Mouse (Mus musculus) v-Abl transformed pro-B cells (cell line): ENCODE measurements around the gene Nfib.

Experiments
- in situ Hi-C, 2 experiments: fragments of 400-800 bp; cut with MboI; formaldehyde crosslinking; loops; one replicate each; pipeline ENCODE4 v1.15.1; 2025; ENCODE audit not compliant: unreplicated experiment in 2 of 2

The Nfib gene

DNA sequence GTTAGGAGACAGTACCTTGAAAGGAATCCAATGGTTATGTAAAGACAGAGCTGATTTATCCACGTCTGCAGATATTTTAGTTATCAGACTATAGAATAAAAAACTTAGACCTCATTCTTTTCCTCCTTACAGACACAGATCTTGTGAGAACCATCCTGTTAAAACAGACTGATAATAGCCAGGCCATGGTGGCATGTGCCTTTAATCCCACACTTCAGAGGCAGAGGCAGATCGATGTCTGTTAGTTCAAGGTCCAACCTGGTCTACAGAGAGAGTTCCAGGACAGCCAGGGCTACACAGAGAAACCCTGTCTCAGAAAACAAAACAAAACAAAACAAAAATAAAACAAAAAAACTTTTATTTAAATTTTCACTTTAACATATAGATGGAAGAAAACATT lies 264.9 kb downstream of the Nfib start:
- in situ Hi-C loops: no loop called here

DNA sequence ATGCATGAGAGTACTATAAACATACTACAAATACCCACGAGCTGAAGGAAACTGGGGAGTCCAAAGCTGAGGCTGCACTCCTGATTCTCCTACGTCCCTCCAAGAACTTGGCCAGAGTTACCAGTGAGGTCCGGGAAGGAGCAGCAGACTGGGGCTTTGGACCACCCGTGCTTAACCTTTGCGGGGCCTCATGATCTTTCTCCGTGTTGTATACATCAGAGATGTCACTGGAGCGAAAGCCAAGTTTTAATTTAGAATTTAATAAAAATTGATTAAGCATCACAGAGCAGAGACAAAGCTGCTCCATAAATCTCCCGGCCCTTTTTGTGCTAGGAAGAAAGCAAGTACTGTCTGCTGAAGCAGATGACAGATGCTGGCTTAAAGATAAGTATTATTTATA lies 265.7 kb downstream of the Nfib start:
- in situ Hi-C loops: no loop called here

DNA sequence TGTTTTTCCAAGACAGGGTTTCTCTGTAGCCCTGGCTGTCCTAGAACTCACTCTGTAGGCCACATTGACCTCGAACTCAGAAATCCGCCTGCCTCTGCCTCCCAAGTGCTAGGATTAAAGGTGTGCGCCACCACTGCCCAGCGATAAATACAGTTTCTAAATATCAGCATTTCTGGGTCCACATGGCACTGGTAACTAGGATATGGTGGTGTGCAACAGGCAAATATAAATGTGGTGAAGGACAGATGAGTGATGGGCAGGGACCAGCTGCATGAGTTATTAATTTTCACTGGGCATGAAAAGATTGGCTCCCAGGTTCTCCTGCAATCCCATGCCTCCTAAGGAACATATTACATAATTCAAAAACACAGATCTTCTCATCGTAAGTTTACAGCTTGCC lies 266.9 kb downstream of the Nfib start:
- in situ Hi-C loops: no loop called here

DNA sequence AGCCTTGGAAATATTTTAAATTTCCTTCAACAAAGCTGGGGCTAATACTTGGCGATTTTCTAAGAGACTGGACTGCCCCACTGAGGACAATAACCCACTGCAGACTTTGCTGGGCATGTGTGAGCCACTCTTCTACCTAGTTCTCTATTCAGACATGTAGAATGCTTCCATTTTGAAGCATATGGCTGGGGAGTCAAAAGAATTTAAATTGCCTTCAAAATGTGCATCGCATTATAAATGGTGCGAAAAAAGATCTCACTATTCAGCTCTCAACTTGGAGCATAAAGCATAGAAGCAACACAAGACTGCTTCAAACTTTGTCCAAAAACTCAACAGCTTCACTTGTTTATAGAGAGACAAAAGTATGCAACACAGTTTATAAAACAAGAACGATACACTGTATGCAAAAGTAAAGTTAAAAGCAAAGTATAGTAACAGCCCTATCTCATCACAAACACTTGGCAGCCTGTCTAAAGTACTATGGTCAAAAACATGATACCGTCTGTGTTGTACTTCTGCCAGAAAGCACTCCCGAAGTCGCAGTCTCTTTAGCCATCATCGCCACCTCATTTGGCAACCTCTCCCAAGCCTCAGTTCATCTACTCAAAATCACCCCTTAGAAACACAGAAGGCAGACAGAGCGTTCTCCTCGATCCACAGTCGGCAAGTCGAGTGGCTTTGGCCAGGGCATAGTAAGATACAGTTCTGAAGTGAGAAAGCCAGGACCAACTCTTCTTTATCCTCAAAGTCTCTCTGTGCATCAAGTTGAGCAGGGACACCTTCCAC lies 267.8 kb downstream of the Nfib start:
- in situ Hi-C loops: no loop called here

DNA sequence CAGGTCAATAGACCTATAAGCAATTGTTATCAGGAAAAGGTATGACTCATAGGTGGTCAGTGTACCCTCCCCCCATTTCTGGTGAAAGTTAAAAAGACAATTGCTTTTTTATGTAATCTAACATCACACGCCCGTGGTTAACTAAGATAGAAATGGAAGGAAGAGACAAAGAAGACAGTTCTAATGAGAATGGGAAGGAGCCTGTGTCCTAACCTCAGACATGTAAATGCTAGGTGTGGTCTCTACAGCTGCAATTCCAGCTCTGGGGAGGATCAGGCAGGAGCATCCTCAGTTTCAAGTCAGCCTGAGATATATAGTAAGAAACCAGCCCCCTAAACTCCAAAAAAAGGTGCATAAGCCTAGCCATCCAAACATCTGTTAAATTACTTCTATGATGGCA lies 268.9 kb downstream of the Nfib start:
- in situ Hi-C loops: no loop called here

DNA sequence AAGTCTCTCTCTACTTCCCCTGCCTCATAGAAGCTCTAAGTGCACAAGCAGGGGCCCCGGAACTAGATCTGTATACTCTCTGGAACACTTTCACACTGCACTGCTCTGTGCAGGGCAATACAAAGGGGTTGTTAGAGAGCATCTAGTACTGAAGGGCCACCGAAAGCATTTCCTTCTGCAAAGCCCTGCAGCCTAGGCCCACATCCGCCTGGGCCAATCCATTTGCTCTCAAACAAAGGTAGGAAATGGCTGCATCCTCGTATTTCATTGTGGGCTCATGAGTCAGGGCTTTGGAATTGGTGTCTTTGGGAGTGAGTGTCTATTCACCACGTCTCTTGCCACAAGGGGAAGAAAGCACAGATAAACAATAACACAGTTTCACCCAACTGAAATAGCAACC lies 269.8 kb downstream of the Nfib start:
- in situ Hi-C loops: no loop called here

DNA sequence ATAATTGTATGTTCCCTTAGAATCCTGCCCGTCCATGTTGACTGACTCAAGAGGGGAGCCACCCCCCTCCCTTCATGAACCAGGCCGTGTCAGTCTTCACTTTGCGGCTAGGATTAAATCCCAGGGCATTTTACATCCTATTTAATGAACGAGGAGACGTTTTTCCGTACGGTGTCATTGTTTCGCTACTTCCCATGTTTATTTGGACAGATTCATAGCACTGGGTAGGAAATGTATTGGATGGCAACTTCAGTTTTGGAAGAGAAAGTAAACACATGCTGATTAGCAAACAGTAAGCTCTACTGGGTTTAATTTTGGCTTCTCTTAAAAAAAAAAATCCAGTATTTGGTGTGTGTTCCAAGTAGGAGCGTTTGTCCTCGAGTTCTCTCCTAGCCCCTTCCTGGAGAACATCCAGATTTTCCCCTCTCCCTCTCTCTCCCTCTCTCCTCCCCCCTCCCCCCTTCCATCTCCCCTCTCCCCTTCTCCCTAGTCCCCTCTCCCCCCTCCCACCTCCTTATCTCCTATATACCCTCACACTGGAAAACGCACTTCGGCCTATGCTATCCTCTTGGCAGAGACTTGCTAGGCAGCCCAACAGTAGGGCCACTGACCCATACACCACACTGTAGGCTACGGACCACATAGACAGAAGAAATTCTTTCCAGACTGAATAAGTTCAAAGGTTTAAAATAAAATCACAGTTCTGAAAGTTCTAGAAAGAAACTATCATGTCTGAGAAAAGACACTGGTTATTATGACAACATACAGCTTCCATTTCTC lies 271.4 kb downstream of the Nfib start:
- in situ Hi-C loops: no loop called here

DNA sequence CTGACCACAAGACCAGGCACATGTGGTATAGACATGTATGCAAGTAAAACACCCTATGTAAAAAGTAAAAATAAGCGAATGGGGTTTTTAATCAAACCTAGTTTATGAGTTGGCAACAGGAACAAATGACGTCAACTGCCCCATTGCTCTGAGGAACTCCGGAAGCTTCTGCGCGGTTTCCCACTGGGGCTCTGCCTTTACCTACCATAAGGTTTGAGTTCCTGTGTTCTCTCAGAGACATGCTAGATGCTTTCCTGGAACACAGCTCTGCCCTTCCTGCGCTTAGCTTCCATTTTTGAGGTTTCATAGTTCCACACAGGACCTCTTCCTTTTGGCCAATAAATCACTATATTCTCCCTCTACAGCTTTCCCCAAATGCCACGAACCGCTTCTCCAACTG lies 273.7 kb downstream of the Nfib start:
- in situ Hi-C loops: no loop called here

DNA sequence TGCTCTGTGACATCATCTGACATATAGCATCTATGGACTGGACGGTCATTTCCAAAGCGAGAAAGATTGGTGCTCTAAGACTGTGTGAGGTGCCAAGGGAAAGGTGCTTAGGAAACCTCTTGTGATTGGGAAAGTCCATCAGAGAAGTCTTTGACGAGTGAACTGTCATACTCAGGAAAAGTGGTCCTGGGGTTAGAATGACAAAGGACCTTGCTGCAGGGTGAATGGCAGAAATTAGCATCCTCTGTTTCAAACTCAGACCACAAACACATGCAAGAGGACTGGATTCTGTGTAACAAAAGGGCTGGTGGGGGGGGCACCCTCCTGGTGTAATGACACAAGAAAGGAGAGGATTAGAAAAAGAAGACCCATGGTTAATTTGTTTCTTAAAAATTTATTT lies 274.7 kb downstream of the Nfib start:
- in situ Hi-C loops: no loop called here

DNA sequence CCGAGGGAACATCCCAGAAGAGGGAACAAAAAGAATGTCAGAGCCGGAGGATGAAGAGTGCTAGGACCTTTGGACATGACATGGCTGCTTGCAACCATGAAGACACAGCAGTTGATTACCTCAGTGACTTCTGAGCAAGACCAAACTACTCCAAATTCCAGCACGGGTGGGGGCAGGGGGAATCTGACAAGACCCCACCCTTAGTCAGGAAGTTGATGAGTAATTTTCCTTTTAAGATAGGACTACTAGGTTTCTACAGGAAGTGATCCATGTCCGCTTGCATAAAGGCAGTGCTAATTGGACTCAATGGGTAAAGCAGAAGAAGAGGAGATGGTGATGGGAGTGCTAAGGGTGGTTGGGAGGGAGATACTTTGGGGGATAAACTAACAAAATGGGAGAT lies 279.3 kb downstream of the Nfib start:
- in situ Hi-C loops: no loop called here

DNA sequence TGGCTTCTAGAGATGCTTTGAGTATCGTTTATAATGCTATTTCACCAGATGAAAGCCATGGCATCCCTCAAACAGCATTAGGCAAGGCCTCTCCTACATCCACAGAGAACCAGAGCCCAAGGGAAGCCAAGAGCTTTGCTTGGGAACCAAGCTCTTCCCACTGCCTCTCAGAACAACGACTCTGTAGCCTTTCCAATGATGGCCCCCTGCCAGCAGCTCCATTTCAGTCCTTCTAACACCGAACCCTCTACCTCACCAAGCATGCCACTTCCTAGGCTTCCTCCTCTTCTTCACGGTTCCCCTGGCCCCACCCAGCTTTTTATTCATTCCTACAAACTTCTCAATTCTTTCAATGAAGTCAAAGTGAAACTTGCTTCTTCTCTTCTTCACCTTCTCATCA lies 287.3 kb downstream of the Nfib start:
- in situ Hi-C loops: no loop called here

DNA sequence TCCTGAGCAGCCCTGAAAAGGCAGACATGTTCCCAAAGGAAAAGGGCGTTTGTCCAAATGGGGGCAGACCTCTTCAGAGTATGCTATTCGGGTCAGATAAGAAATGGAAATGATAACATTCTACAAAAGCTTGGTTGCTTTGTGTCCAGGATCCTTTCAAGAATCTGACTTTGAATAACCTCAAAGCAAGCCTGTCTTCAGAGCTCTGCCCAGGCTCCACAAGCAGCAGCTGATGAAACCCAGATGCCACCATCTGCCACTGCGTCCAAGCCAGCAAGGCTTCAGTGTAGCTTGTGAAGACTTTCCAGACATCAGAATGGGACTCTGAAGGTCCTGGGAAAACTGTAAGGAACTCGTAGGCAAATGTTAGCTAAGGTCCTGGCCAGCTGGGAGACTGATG lies 289.7 kb downstream of the Nfib start:
- in situ Hi-C loops: no loop called here

DNA sequence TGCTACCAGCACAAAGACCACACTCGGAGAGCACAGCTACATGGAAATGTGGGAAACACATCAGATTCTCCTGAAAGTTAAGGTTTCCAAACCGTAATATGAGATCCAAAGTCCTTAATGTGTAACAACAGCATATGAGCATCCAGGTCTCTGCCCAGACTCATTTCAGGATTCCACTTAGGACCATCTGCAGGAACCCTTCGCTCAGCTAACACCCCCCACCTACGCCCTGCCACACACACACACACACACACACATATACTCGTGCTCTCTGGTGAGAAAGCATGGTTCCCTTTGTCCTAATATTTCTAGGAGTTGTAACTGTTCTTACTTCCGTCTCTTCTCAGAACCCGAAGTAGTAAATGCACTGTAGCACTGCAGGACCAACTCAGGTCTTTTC lies 292.9 kb downstream of the Nfib start:
- in situ Hi-C loops: no loop called here

DNA sequence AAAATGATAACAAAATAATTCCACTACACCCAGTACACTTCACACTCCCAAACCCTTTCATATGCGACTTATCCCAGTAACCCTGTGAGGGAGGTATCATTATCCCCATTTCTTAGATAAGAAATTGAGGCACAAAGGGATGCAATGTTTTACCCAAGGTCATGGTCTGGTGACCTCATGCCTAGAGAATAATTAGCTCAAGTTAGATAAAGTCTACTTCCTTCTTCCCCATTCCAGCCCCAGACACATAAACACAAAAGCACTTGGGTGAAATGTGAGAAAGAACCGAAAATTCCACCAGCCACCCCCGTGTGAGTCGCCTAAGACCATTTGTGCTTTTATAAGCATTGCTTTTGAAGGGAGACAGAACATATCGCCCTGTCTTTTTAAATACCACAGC lies 293.6 kb downstream of the Nfib start:
- in situ Hi-C loops: no loop called here

DNA sequence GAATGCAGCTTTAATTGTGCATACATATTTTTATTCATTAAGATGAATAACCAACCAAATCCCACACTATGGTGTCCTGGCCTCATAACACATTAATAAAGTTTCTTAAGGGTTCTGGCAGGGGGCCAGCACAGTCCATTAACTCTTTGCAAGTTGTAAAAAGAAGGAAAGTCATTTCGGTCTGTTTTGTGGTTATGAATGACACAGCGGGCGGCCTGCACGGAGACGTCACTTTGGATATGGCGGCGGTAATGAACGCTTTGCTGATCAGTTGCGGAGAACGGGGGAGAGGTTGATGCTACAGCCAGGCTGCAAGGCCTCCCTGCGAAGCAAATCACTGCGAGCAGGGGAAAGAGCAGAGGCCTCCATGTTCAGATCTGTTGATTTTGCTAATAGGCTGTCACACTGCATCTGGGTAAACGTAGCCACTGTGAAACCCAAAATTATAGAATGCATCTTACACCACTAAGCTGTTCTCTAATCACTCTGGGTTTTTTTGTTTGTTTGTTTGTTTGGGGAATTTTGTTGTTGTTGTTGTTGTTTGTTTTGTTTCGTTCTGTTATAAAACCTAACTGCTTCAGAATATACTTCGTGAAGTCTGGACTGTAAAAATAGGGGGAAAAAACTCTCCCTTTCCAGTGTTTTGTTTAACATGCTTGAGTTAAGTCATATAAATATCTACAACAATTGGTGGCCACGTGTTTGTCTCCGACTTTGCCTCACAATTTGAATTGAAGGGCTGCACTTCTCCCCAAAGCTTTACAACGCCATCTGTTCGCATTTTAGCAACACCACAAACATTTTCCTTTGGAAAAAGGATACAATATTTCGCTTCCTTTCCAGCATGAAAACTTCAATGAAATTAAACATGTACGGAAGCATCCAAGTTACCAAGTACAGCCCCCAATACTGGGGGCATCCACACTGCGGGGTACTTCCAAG lies 296.8 kb downstream of the Nfib start:
- in situ Hi-C loops: no loop called here

DNA sequence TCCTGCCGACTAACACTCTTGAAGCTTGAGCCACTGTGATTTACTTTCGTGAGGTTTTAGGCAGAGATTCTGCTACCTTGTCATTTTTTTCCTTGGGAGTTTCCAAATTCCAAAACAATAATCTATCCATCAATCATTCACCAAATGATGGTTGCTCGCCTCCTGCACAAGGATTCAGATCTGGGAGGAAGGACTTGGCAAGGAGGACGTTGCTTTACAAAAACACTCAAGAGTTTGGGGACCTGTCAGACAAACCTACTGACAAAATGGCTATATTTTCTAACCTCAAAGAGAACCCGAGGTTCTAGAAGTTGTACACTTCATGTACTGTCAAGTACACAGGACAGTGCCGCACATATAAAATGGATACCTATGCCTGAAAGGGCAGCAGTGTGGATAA lies 299.0 kb downstream of the Nfib start:
- in situ Hi-C loops: no loop called here

DNA sequence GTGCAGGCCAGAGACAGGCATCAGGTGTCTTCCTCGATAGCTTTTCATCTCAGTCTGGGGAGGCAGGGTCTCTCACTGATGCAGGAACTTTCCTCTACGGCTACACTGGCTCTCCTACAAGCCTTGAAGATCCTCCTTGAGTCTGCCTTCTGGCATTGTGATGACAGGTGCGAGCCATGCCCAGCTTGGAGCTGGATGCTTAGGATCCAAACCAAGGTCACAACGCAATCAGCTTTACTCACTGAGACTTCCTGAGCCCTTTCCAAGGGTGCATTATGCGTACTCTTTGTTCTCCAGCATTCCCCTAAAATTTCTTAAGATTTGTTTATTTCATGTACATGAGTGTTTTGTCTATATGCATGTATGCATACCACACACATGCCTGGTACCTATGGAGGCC lies 299.8 kb downstream of the Nfib start:
- in situ Hi-C loops: no loop called here

DNA sequence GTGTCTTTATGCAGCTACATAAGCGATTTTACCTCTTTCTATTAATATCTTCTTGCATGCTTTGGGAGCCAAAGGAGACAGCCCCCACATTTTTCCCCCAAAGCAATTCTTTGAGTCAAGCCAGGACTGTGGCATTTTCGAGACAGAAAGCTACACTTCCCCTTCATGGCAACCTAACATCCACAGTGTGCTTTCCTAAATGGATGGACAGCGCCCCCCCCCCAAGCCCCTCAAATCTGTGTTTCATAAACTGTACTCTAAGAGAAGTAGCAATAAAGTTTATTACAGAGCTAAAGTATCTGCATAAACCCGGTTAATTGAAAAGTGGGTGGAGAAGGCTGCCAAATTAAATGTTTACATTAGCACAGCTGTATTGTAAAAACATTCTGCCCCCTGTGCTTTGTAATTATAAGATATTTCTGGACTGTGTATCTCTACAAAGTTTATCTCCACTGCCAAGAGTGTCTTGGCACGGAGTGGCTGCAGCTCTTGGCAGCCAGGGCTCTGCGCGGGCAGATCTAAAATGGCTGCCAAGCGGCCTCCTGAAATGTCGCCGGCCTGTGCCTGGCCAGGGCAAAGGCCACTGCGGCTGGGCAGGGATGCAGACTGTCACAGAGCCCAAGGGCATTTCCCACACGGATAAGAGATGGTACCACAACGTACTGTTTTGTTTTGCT lies 301.4 kb downstream of the Nfib start:
- in situ Hi-C loops: no loop called here

DNA sequence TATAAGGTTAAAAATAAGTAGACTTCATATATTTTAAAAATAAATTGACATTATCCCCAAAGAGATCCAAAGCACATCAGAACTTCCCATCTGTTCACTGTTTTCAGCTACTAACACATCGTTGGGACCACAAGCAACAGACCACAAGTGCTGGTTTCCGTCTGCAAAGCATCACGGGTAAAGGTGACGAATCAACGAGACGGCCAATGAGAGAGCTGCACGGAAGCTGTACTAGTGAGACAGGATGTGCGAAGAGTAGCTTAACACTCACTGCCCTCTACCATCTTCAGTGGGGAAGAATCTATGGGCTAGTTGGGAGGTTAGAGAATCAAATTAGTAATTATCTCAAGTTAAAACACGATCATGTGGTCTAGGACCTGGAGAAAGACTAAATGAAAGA lies 302.9 kb downstream of the Nfib start:
- in situ Hi-C loops: no loop called here

DNA sequence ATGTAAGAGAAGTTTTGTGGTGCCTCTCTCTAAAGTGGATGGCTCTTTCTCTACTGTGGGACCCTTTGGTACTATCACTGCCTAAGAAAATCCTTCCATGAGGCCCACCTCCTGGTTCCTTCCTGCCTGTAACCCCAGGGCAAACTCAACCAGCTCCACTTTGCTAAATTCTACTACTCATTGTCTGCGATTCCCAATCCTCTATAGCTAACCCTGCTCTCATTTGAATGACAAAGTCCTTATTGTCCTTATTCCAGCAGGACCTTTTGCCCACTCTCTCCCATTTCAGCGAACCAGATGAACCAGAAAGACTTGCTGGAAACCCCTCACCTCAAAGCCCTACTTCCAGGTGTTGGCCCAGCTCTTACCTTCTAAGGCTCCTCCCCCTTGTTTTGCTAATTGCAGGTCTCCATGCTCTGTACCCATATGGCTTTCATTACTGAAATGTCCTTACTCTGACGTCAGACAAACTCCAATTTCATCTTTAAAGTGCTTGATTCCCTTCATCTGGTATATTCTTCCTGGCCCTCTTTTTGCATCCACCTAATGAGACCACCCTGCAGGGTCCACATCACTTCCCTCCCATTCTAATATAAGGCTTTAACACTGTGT lies 304.0 kb downstream of the Nfib start:
- in situ Hi-C loops: no loop called here
